Mouse (Mus musculus) left cerebral cortex, adult 9 months (tissue): ENCODE results near the gene Olfml2b.

Experiments used
- DNase-seq, 2 experiments: peaks; one replicate each; pipeline ENCODE4 v3.0.0; 2022; ENCODE audit warnings: low spot score in 2 of 2

Olfml2b gene

DNA sequence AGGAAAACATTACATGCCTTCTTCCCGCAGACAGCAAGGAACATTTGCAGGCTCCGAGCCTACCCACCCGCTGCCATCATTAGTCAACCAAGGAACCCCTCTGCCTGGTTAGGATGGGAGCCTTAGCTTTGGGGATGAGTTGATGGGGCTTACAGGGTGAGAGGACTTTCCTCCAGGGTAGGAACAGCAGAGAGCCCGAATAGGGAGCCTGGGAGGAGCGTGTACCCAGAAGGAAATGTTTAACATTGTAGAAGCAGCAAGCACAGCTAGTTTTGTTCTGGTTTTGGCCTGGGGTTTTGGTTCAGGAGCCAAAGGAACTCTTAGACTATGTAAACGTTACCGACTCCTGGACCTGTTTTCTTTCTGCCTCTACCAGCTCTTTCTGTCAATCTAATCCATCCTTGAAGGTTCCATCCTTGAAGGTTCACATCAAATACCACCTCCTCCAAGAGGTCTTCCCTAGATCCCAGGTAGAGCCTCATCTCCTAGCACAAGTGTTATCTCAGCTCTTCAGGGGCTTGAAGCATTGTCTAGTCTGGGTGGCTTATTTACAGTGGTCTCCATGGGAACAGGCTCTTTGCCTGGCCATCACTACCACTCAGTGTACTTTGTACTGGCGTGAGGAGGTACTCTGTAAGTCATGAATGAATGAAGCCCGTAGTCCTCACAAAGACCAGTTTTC is 2.4 kb downstream of the Olfml2b start:
- DNase-seq: no peak

DNA sequence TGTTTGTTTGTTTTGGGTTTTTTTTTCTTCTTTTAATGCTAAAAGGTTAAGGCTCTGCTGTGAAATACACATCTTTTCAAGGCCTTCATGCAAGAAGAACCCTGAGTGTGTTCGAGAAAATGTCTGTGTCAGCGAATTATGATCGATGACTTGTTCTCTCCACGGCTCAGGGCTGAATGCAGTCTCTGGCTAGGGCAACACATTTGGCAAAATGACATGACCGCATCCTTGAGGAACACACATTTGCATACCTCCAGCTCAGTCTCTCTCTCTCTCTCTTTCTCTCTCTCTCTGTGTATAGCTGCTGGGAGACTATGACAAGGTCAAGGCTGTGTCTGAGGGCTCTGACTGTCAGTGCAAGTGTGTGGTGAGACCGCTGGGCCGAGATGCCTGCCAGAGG is 3.0 kb downstream of the Olfml2b start:
- no peak for DNase-seq

DNA sequence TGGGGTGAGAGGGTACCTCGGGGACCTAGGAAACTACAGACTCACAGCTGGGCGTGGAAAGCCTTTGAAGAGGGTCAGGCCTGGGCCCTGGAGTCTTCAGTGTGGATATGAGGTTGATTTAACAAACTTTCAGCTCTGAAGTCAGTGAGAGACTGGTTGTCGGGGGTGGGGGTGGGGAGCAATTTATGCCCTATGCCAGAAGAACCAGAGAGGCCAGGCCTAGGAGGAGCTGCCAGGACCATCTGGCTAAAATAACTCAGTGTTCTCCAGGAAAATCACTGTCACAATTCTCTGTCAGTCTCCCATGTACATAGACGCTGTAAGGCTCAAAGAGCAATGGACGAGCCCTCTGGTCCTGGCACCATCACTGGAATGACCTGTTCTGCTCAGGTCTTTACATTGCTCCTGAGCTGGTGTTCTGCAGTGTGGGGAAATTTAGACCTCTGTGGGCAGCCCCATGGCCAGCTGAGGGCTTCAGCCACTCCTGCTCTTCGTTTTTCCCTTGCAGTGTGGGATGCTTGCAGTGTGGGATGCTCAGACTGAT is 3.7 kb downstream of the Olfml2b start:
- no peak for DNase-seq

DNA sequence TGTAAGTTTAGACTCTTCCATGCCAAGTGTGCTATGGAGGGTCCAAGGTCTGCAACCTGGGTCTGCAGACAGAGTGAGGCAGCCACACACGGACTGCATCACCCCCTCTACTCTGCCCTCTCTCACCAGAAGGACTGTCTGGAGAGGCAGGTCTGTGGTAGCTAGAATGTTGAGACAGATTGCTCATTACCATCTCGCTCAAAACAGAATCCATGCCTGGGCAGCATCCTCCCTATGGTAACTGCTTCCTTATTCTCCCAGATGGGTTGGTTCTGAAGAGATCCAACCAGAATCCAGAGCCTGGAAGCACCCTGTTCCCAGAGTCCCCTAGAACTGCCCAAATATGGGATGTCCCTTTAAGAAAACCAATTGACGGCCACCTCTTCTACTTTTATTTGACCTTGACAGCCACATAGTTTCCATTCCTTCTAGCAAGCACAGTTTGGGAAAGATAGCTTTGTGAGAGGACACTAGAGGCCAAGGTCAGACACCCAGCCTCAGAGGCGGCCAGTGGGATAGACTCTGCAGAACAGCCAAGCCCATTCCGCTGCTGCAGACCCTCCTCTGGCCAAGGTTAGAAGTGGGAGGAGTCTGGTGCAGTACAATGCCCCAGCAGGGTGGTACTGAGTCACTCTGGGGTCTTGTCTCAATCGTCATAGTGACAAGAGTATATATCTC is 6.9 kb downstream of the Olfml2b start:
- no peak for DNase-seq

DNA sequence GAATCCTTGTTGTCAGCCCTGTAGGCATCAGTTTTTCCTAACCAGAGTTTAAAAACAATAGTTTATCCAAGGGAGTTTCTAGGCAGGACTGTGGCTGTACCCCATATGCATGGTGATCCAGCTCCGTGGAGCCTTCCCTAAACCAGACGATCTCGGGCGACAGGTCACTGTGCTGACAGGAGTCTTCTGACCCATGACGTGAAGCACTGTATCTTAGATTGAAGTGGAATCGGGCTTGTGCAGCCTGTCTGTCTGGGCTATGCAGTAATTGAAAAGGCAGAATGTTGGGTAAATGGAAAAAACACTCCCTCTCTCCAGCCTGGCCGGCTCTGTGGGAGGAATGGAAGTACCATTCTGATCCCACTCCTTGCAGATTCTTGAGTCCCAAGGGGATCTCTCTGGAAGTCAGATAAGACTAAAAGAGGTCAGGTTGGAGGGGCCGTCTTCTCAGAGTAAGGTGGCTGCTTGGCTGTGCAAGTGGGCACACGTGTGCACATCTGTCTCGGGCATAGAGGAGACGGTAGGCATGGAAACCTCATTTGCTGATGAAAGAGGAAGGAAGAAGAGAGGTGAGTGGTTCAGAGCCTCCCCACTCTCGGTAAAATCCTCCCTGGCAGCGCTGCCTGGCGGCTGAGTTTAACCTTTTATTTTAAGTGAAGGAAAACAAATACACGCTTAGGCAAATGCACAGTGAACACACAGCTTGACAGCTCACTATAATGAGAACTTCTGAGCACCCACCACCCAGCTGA is 7.8 kb downstream of the Olfml2b start:
- no peak for DNase-seq

DNA sequence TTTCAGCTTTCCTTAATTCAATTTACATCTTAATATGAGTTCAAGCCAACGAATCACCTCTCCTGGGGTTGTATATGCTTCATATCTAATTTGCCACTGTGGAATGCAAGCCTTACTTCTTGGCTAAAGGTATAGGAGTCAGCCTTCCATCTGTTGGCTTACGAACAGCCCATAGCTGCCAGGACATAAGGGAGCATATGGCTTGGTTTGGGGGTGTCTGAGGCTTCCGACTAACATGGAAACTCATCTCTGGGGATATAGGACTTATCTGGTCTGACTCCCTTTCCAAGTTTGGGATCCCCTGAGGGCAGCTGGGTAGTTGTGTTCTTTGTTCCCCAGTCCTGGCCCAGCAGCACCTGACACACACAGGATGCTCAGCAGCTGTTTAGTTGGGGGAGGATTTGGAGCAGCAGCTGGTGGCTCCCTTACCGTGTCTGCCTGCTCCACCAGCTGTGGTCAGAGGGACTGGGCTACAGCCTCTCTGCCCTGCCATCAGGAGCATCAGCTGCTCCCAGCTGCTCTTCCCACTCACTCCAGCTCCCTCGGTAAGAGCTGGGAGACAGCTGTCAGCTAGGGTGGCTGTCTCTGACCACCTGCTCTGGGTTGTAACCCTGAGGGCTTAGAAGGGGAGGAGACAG is 11.1 kb downstream of the Olfml2b start:
- peak in 1 of 2 experiments; percentile 61 for DNase-seq

DNA sequence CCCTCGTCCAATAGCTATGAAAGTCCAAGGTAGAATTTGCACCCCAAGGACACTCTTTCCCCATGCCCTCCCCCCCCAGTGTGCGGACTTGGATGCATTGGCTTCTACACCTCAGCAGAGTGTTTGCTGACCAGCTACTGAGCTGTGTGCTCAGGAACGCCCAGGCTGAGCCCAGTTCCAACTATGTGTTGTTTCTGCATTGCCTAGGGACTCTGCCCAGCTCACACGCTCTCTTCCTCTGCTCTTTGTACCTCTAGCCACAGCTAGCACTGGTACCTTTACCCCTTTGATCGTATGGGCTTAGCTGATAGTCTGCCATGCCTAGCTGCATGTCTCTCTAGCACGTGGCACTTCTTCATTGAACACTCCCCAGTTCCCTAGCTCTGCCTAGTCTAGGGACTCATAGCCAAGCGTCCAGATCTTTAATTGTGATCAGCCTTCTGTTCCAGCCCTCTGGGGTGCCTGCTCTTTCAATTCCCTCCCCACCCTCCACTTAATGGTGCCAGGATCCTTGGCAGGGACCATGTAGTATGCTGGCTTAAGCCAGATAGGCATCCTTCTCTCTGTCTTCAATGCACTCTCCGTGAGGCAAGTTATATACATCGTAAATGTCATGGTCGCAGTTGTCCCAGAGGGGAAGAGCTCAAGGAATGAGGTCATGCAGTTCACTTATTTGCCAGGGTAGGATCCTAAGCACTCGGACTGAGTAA is 12.3 kb downstream of the Olfml2b start:
- no peak for DNase-seq

DNA sequence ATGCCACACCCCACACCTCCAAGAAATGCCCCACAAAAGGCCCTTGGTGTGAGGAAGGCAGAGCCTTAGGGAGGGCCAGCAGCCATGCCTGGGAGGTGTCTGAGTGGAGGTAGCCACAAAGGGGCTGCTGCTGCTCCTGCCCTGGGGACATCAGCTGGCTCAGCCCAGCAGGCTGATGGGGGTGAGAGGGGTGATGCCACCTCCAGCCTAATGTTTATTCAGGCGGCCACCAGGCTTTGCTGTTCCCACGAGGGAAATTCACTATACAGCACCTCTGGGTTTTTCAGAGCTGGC is 12.8 kb downstream of the Olfml2b start:
- DNase-seq: no peak

DNA sequence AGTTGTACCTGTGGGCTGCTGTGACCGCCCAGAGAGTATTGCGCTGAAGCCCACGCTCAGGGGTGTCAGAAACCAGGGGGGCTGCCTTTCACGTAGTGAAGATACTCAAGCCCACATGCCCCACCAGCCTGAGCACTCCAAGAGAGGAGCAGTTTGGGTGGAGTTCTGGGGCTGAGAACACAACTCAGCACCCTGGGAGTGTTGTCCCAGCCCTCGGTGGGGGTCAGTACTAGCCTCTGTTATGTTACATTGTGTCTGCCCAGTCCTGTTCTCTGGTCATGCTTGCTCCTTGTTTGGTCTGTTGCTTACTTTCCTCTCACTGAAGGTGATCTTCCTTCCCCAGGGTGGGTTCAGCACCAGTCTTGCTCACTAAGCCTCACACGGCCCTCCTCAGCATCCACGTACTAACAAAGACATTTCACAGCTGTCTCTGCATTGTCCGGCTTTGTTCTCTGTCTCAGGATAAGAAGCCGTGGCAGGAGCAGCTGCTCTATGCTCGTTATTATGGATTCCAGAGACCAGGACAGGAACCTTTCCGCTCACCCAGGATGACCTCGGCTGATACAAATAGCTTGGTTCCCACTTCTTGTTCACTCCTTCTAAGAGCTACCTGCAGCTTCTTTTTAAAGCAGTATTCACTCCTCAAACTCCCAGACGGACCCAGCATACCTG is 13.4 kb downstream of the Olfml2b start:
- DNase-seq: no peak

DNA sequence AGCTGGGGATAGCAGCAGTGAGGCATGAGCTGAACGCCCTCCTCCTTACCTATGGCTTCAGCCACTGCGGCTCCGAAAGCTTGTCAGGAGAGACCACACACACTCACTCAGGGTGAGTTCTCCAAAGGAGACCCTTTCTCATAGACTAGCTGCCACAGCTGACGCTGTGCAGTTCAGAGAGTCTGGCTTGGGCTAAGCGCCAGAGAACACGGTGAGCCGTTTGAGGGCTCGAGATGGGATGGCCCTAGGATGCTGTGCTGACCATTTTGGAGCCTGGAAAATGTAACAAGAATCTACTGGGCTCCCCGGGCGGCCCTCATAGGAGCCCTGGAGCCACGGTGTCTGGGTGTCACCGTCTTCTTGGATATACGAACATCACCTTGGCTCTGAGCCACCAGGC is 14.9 kb downstream of the Olfml2b start:
- no peak for DNase-seq

DNA sequence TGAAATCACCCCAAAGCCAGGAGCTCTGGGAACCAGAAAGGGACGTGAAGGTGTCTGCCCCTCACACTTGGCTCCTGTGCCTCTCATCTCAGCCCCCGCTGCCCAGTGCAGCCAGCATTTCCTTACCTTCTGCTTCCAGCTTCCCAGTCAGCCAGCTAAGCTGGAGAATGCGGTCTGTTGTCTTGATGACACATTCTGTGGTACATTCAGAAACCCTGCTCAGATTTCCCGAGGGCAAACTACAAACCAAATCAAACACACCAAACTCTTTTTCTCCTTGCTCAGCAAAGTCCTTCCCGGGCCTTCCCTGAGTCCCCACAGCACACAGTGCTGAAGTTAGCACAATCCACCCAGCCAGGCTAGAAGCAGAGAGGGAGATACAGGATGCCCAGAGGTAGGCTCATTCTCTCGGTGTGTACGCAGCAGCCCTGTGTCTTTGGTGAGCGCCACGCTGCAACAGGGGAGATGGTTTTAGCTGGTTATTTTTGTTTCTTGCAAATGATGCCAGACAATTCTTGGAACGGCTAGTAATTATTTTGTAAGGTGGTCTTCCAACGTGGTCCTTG is 20.4 kb downstream of the Olfml2b start:
- no peak for DNase-seq

DNA sequence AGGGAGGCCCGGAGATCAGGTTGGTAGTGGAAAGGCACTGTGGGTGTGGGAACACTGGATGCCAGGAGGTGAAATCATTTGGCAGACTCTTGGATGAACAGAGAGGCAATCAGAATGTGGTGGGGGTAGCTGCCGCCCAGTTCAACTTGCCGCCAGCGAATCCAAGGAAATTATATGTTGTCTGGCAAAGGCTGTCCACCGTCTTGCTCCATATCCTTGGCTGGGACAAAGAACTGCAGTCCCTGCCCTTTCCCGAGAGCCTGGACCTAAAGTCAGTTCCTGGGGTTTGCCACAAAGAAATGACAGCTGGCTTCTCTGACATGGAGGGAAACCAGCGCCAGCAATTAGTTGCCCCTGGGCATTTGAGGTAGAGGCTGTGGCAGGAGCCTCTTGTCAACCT is 20.9 kb downstream of the Olfml2b start:
- no peak for DNase-seq

DNA sequence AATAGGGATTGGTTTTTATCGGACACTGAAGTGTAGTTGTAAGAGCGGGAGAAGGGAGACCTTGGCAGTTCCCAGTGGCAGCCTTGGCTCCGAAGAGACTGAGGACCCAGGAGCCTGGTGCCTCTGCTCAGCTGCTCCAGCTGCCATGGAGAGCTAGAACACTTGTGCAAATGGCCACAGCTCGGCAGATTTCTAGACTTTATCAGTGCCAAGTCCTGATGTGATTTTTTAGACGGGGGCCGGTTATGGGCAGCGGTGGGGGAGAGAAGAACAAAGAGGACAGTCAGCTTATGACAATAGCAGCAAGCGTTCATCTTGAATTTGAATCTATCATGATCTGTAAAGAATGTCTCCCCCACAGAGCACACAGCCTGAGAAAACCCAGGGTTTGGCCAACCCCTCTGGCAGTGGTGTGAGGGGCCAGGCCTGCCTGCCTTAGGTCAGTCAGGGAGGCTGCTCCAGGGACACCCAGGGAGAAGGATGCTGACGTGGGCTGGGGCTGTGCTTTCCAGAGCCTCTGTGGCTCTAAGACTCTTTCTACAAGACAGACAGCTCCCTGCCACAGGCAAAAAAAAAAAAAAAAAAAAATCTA is 29.9 kb downstream of the Olfml2b start:
- no peak for DNase-seq

DNA sequence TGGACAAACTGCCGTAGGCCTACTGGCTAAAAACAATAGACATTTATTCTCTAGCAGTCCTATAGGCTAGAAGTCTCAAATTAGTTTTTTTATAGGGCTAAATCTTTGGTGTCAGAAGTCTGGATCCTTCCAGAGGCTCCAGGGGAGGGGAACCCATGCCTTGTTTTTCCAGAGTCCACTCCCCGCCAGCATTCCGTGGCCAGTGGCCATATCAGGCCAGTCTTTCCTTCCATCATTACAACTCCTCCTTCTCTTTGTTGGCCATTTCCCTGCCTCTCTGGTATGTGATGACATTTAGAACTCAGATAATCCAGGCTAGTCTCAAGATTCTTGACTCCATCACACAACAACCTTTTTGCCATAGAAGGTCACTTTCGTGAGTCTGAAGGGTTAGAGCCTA is 33.3 kb downstream of the Olfml2b start:
- DNase-seq: no peak

DNA sequence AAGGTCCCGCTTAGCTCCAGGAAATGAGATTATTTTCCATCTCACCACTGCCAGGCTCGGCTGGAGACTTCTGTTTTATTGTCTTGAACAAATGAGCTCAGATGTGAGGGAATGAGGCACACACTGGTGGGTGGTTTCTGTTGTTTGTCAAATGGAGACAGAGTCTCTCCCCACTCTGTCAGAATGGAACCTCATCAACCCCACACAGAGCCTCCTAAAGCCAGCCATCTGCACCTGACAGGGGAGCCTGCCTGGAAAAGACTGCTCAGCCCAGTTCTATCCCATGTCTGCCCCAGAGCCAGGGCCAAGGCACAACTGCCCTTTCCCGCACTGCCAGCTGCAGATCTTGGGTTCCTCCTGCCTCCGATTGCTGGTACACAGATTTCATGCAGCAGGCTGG is 34.5 kb downstream of the Olfml2b start:
- DNase-seq: no peak

DNA sequence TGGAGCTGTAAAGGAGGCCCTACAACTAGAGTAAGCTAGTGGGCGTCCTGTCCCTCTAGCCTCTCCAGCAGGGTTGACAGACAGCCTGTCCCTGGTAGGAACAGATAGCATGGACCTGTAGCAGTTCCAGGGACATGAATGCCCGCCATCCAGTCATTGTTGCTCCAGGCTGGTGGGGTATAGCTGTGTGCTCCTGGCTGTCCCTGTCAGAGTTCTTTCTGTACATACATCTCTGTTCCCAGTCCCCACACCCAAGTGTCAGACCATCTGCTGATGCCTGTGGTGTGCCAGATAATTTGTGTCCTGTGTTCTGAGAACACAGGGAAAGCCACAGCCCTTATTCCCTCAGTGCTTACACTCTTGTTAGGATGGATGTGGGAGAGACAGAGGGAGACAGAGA is 35.3 kb downstream of the Olfml2b start:
- no peak for DNase-seq

DNA sequence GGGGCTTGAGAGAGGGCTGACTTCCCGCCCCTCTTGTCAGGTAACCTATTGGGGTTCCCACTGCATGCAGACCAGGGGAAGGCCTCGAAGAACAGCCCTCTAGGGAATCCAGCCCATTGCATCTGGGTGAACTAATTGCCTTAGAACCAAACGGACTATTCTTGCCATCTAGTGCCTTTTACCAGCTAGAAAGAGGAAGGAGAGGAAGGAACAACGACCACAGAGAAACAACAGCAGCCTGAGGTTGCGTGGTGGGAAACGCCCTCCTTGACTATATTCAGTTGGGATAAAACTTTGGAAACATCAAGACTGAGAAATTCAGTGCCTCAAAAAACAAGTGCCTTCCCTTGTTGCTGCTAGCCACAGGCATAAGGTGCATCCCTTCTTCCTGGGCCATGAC is 39.5 kb downstream of the Olfml2b start:
- DNase-seq: no peak

DNA sequence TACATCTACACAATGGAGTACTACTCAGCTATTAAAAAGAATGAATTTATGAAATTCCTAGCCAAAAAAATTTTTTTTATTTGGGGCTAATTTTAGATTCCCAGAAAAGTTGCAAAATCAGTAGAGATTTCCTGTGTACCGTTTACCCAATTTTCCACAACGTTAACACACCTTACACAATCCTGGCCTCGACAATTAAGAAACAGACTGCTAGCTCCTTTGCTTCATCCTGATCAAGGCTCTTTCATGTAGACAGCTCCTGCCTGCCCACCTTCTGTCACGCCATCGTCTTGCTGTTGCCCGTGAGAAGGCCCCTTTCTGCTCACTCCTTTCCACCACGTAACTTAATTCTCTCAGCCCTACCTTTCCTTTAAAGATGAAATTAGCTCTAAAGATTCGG is 45.4 kb downstream of the Olfml2b start:
- DNase-seq: no peak

DNA sequence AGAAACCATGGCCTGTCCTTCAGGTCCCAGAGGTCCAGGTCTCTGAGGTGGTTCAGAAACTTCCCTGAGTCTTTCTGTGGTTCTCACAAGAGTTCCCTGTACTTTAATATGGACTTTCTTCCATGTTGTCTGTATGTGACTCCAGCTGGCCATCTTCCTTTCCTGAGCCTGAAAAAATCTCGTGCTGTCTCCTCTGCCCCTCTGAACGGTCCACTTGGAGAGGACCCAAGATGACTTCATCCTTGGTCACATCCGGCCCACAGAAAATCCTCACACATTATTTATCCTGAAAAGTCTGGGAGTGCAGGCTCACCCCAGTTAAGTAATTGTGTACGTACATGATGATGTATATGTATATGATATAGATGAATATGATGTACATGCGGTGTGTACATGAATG is 47.0 kb downstream of the Olfml2b start:
- DNase-seq: no peak

DNA sequence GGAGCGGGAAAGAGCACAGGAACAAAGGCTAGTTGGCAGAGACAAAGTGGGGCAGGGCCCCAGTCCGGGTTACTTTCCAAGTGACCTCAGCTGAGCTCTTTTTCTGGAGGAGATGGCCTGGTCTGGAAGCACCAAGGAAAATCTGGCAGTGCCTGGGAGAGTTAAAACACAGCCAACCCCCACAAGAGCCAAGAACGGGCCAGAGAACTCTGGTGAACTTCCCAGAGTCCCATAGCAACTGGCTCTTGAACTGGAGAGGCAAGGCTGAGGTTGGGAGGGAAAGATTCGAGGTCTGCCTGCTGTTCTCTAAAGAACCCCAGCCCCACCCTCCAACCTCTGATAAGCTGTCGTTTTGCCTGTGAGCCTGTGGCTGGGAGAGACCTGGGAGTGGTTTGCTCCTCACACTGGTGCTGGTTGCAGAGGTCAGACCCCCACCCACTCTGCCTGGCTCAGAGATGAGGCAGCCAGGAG is 50.5 kb downstream of the Olfml2b start:
- DNase-seq: peak in 1 of 2 experiments; percentile 15
